Mouse (Mus musculus): Measurements from ENCODE around the gene Zfp523.
A peak's percentile ranks its signal among the peaks of the same experiment; 100 is the strongest.

Gene Zfp523

DNA sequence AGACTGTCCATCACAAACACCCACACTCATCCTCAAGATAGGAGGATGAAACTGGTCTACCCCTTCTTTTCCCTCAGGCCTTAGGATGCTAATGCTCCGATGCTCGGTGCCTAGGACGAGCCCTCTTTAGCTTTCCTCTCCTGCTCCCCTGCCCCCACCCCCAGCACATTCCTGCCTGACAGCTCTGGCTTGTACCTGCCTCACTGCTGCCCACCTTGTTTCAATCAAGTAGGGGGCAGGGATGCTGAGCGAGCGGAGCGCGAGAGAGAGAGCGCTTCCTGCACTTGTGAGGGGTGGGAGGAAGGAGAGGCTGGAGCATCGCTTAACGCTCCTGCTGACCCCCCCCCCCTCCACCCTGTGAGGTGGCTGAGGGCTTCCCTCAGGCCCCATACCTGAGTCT lies 16.6 kb upstream of the Zfp523 start:
- no peak for DNase-seq (ENCODE audit: low read depth, low spot score)

DNA sequence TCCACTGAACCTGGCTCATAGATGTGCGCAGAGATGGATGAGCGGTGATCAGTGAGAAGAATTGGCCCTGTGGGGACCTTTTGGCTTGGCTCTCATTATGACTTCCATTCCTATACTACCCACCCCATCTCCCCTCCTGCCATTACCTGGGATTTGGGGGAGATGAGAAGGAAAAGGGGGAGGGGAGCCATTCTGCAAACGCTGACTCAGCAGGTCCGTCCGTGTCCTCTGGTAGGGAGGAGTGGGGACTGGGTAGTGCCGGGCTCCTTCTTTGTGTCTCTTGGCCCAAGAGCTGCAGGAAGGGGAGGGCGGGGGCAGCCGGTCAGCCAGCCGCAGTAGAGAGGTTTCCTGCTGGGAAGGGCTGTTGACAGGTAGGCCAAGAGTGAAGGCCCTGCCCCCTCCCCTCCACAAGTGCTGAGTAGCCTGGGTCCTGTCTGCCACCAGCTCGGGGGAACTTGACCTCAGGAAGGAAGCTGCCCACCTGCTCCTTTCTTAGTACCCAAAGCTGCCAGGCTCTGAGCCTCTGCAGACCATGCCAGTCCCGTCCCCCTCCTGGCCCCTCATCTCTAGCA lies 15.5 kb upstream of the Zfp523 start:
- DNase-seq (ENCODE audit: low read depth, low spot score): no peak

DNA sequence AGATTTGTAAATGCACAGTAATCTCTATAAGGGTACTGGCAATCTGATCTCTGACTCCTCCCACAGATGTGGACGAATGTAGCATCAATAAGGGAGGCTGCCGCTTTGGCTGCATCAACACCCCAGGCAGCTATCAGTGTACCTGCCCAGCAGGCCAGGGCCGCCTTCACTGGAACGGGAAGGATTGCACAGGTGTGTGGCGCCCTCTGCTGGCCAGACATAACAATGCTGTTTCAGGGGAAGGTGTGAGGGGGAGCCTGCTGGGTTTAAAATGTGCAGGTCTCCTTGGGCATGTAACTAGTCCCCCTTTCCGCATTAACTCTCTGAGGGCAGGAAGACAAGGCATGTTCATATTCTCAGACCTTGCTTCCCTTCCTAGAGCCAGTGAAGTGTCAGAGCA lies 13.3 kb upstream of the Zfp523 start:
- peak; percentile 89 for DNase-seq (ENCODE audit: low read depth, low spot score)

DNA sequence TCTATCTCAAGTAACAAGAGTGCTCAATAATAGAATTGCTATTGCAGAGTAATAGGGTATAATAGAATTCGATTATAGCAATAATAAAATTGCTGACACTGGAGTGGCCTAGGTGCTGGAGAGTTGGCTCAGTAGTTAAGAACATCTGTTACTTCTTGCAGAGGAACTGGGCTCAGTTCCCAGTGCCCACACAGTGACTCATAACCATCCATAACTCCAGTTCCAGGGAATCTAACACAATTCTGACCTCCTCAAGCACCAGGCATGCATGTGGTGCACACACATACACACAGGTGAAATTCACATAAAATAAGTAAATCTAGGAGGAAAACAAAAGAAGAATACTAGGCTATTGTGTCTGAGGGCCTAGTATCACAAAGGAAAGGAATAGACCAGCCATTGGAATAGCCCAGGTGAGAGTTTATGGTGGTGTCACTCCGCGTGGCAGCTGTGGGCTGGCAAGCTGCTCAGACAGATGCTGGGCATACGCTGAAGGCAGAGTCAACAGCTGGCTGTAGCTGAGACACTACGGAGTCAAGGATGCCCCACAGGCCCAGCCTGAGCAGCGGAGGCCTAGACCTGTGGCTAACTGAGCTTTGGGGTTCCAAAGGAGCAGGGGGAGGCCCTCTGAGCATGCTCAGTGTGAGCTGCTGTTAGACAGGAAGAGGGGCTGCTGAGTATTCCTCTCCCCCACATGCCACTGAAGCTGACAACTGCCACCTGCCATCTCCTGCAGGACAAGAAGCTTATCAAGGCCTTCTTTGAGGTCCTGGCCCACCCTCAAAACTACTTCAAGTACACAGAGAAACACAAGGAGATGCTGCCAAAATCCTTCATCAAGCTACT lies 6.2 kb upstream of the Zfp523 start:
- no peak for DNase-seq (ENCODE audit: low read depth, low spot score)

DNA sequence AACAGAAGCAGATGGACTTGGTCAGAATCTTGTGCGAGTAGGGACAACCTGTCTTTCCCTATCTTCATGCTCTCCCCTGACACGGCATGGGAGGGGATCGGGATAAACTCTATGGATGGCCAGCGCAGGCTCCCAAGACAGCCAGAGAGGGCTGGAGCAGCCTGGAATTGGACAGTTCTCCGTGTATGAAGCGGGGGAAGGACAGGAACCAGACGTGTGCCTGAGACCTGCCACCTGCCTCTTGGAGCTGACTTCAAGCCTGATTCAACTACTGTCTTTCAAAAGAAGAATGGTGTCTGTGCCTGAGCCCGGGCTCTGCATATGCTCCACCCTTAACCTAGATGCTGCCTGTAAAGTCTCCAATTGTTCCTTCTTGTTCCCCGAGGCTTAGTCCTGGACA lies 4.2 kb upstream of the Zfp523 start:
- no peak for DNase-seq (ENCODE audit: low read depth, low spot score)

DNA sequence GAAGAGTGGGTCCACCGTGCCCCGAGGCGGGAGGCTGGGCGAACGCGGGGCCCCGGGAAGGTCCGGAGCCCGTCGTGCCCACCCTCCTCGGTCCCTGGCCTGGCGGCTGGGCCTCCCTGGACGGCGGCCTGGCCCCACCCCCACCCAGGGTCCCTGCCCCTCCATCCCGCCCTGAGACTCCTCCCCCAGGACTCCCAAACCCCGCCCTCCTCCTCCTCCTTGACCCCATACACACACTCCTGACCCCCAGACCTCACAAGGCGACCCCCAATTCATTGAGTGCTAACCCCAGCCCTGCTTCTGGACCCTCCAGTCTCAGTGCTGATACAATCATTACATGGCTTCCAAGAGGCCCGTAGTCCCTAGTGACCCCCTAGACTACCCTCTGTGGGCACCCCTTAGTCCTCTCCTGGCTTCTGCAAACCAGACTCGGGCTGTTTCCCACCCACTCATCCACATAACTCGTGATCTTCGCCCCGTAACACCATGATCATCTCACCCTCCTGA lies 664 bp downstream of the Zfp523 start:
- peak; percentile 33 for DNase-seq (ENCODE audit: low read depth, low spot score)

DNA sequence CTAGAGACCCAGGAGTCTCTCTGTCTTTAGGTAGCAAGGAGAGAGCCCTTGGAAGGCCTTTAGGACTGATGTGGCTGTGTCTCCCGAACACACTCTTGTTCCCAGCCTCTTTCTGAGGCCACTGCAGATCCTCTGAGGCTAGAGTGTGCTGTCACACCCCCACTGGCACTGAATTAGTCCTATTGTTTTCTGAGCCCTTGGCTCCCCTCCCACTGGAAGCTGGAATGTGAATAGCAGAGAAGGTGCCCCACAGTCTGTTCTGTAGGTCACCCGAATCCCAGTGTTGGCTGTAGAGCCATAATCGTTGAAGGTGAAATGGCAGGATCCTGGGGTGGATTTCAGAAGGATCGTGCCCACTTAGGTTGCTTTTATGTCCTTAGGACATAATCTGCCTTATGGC lies 3.4 kb downstream of the Zfp523 start:
- no peak for DNase-seq (ENCODE audit: low read depth, low spot score)

DNA sequence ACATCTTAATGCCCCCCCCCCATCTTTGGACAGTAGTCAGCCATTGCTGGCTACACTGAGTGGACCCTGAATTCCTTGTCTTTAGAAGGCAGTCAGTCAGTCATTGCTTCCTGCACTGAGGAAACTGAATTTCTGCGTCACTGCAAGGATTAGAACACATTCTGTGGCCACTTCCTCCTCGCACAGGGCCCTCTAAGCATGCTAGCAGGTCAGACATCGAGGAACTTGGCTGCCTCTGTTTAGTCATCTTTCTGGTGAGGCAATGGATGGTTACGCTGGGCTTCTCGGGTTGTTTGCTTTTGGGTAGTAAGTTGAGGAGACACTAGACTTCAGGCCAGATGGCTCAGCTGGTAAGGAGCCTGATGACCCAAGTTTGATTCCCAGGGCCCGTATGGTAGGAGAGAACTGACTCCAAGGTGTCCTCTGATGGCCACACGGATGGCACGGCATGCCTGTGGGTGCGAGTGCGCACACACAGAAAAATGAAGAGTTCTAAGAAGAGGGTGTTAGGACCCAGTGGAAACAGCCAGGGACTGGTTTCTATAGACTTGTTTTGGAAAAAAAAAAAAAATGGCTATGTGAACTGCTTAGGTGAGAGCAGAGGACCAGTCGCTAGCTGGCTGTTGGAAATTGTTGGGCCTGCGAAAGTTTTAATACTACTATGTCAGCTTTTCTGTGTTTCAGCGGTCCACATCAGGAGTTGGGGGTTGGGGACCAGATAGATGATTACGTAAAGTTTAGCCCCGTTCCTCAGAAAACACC lies 4.0 kb downstream of the Zfp523 start:
- peak; percentile 20 for DNase-seq (ENCODE audit: low read depth, low spot score)

DNA sequence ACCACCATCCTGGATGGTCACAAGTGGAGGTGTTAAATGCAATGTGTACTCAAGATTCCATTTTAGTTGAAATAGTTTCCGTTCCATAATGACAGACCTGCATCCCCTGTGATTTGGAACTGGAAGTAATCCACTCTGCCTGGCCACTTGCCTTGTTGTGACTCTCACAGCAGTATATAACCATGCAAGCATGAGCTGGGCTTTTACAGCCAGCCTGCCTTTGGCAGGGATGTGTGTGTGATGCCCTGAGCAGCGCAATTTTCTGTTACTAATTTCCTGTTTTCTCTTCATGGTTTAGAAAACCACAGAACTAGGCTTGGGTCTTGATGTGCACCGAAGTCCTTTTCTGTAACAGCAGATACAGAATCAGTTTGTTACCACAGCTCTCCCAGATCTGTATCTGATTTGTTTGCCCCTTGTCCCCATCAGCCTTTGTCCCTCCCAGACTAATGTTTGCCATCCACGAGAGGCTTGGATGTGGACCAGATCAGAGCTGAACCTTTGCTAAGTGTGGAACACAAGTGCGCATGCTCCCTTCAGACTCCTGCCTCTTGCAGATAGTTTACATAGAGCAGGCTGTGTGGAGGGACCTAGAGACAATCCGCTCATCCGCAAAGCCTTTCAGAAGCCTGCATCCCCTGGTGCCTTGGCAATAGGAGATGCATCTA lies 8.2 kb downstream of the Zfp523 start:
- peak; percentile 19 for DNase-seq (ENCODE audit: low read depth, low spot score)

DNA sequence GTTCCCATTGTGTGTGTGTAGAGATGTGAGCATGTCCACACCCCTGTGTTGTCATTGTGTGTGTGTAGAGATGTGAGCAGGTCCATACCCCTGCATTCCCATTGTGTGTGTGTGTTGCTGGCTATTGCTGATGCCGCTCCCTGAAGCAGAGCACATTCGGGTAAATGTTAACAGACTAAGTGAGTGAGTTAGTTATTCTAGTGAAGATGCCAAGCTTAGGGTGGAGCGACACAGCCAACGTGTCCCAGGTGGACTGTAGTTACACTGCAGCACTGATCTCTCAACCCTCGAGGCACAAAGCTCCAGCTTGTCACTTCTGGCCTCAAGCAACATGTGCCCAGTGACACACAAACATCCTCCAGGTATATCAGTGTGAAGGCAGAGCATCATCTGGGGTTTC lies 11.4 kb downstream of the Zfp523 start:
- DNase-seq (ENCODE audit: low read depth, low spot score): no peak

DNA sequence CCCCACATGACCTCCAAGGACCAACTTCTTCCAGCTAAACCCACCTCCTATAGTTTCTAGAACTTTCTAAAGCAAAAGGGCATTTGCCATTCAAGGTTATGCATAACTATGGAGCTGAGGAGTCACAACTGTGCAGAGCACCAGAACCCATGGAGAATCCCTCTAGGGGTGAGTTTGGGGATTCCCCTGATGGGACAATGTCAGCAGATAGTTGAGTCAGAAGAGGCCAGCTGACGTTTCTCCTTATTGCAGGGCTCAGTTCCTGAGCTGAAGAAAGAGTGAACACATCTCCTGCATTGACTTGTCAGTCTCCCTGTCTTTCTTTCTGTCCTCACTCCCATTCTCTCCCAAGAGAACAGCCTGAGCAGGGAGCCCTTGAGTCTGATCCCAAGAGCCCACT lies 15.8 kb downstream of the Zfp523 start:
- no peak for DNase-seq (ENCODE audit: low read depth, low spot score)

DNA sequence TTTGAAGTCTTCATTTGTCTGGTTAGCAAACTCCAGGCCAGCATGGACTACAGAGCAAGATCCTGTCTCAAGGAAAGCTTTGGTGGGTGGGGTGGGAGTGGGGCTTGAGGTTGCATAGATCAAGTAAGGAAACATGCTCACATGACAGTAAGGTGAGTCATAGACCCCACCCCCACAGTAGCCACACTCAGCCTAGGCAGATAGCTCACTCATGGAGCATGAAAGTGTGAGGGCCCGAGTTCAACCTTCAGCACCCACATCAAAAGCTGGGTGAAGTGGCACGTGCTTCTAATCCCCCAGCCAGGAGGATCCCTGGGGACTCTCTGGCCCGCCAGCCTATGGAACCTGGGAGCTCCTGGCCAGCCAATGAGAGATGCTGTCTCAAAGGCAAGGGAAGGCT lies 16.6 kb downstream of the Zfp523 start:
- DNase-seq (ENCODE audit: low read depth, low spot score): peak; percentile 26

DNA sequence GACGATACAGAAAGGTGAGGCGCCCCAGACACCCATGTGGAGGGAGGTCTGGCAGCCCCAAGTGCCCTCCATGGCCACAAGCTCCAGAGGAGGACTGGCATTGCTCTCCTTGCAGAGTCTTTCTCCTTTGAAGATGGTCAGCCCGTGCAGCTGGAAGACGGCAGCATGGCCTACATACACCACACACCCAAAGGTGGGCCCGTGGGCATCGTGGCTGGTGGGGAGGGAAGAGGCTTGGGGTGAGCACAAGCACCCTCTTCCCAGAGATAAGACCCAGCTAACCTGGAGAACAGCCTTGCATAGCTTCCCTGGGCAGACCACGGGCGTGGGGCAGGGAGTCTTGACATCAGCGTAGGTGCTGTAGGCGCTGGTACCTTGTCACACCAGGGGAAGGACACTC lies 18.1 kb downstream of the Zfp523 start:
- DNase-seq (ENCODE audit: low read depth, low spot score): no peak

DNA sequence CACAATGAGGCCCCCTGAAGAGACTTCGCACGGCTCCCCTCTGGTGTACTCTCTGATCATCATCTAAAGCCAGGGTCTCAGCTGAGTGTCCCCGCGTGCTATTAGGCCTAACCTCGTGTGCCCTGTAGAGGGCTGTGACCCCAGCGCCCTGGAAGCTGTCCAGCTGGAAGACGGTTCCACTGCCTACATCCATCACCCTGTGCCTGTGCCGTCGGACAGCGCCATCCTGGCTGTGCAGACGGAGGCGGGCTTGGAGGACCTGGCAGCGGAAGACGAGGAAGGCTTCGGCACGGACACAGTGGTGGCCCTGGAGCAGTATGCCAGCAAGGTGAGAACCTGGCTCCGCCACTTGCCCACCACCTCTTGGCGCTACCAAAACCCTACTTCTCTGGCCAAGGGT lies 20.7 kb downstream of the Zfp523 start:
- DNase-seq (ENCODE audit: low read depth, low spot score): no peak

DNA sequence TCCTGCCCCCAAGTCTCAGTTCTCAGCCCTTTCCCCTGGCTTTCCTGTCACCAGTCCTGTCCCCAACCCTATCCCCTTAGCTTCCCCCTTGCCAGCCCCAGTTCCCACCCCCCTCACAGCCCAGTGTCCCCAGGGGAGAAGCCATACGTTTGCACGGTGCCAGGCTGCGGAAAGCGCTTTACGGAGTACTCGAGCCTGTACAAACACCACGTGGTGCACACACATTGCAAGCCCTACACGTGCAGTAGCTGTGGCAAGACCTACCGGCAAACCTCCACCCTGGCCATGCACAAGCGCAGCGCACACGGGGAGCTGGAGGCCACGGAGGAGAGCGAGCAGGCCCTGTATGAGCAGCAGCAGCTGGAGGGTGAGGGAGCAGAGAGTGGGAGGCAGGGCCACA lies 25.1 kb downstream of the Zfp523 start:
- no peak for DNase-seq (ENCODE audit: low read depth, low spot score)

DNA sequence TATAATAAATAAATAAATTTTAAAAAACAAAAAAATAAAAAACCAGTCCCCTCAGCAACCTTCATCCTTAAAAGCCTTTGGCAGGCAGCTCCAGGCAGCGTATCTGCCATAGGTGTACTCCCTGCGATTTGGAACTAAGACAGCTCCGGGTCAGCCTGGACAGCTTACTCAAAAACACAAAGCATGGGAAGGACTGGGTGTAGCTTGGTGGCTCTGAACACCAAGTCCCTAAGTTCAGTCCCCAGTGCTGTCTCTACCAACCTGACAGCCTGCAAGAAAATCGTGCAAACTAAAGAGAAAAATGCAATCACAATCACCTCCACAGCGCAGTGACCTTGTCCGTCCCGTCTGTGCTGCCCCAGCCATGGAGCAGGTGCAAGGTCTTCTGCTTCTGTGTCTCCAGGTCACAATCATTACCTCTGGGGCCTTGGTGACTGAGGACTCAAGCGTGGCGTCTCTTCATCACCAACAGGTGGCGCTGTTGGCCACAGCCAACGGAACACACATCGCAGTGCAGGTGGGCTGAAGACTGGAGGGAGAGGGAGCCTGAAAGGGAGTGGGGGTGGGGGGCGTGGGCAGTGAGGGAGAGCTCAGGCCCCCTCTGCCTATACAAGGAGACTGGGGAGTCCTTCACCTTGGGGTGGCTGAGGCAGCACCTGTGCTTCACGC lies 27.3 kb downstream of the Zfp523 start:
- DNase-seq (ENCODE audit: low read depth, low spot score): peak; percentile 91

DNA sequence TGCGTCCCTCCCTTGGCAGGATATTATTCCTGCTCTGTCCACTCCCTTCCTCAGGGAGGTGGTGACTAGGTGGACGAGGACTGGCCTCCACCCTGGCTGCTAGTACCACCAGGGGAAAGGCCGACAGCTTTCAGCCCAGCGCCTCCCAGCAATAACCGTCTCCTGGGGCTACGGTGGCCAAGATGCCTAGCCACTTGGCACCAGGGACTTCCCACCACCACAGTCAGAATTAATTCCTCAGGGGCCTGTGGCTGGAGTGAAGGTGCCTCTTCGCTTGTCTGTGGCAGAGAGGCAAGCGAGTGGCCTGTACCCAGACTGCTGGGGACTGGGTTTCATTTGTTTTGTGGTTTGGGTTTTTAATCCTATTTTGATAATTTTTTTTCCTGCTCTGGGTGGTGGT lies 28.5 kb downstream of the Zfp523 start:
- no peak for DNase-seq (ENCODE audit: low read depth, low spot score)

DNA sequence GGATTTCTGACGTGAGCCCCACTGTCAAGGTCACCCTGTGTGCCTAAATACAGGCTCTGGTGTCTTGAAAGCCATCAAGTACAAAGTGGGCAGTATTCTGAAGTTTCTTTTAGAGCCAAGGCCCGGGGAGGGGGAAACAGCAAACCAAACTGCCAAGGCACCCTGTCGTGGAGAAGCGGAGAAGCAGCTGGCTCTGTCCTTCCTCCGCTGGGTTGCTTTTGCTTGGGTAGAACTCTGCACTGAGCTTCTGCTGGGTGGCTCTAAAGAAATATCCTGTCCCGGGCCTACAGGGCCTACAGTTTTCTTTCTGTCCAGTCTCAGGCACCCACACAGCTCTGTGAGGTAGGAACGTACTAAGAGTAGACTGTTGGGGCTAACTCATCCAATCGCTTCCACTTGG lies 30.2 kb downstream of the Zfp523 start:
- DNase-seq (ENCODE audit: low read depth, low spot score): peak; percentile 54

DNA sequence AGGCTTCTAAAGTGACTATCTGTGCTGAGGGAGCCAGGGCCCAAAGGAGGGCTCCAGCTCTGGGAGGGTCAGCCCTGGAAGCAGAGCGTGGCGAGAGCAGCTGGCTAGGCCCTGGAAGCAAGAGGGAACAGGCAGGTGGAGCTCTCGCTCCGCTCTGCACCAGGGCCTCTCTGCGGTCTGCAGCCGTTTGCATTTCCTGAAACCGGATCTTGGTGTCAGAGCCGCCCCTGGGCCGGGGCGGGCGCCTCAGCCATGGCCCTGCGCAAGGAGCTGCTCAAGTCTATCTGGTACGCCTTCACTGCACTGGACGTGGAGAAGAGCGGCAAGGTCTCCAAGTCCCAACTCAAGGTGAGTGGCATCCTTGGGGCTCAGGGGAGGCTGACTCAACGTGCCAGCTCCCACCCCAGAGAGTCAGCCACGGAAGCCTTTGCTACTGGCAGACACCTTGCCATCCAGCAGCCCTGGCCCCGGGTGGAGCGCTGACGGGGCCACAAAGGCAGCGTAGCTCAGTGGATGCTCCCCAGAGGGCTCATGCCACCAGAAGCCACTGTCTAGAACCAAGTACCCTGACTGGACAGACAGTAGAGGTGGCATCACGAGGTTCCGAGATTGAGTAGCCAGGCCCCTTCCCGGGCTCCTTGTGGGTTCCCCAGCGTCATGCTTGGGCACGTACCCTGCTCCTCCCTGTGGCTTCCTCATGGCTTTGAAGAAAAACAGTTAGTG lies 30.8 kb downstream of the Zfp523 start, which contains the start of gene Def6:
Gene Def6 (plus strand): TSS at position 188 of the 723 bp plus-strand sequence.
- peak; percentile 92 for DNase-seq (ENCODE audit: low read depth, low spot score)

DNA sequence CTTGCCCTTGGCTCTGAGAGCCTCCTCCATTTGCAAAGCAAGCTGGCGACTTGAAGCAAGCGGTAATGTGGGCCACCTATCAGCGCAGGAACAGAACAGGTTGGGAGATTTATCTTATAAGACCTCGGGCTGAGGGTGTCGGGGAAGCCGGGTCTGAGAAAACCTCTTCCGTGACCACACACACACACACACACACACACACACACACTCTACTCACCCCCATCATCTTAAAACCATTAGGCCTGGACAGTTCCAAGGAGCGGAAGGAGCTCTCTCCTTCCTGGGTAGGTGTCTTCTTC lies 31.3 kb downstream of the Zfp523 start:
- DNase-seq (ENCODE audit: low read depth, low spot score): no peak
